Comparison of ENCODE assay signal across 21 mouse cellular contexts in genomic region chrX:99608284-99608692, GRCm38 (mm10).
DNase-seq lines count a peak whose midpoint lies in the region; ATAC-seq and TF ChIP-seq lines count a peak whose summit lies in the region.
"Had no signal": no experiment of that assay in that cellular context is flagged by ENCODE, and none has a peak within 500 bp of the region (broad histone marks: within the 10 kb centered on the region; RNA-seq: fewer than 3 reads in every experiment).

No protein-coding gene starts in this region.

- H3K27me3 ChIP-seq in forebrain, embryonic 10.5 days (ENCODE audit: poor library complexity, severe bottlenecking) = peaks cover 100% of the 10 kb centered on the region
- H3K27me3 ChIP-seq in forebrain, postnatal 0 days (ENCODE audit: insufficient read depth, low read length) = no peaks in the 10 kb centered on the region
- 0 out of 2 replicates have a peak, but pooled peaks cover 11% of the 10 kb centered on the region for H3K27me3 ChIP-seq in neural tube, embryonic 12.5 days (replicated peaks)
- H3K27me3 ChIP-seq in forebrain, embryonic 15.5 days = no peaks in the 10 kb centered on the region

- ATAC-seq in forebrain, postnatal 0 days = no peak
- ATAC-seq in neural tube, embryonic 12.5 days (ENCODE audit: low FRiP score, low read depth) = peak; percentile 66
- 0 out of 2 replicates have a peak, but pooled peaks have one; percentile 11 for ATAC-seq in forebrain, embryonic 15.5 days (replicated peaks)
- no peak for ATAC-seq in granulocyte monocyte progenitor cell, adult 5-6 weeks (replicated peaks; ENCODE audit: poor library complexity, severe bottlenecking)
- ATAC-seq: lung, postnatal 0 days had no signal

- H3K4me2 ChIP-seq in forebrain, postnatal 0 days (ENCODE audit: low read depth) = no peak overlapping the region
- H3K4me2 ChIP-seq in neural tube, embryonic 12.5 days (replicated peaks) = no peak overlapping the region
- no peak overlapping the region for H3K4me2 ChIP-seq in forebrain, embryonic 15.5 days (replicated peaks)
- H3K4me2 ChIP-seq: limb, embryonic 13.5 days; liver, embryonic 15.5 days had no signal

- no peak overlapping the region for H3K9ac ChIP-seq in forebrain, postnatal 0 days
- no peak overlapping the region for H3K9ac ChIP-seq in neural tube, embryonic 12.5 days
- H3K9ac ChIP-seq in forebrain, embryonic 15.5 days (replicated peaks) = no peak overlapping the region
- H3K9ac ChIP-seq: limb, embryonic 13.5 days; liver, embryonic 15.5 days had no signal

- H3K4me1 ChIP-seq in forebrain, embryonic 10.5 days = peaks cover 41% of the 10 kb centered on the region
- H3K4me1 ChIP-seq in forebrain, postnatal 0 days (ENCODE audit: insufficient read depth) = no peaks in the 10 kb centered on the region
- H3K4me1 ChIP-seq in neural tube, embryonic 12.5 days = peaks cover 7% of the 10 kb centered on the region; the same call in 1 of the 2 replicates
- no peaks in the 10 kb centered on the region for H3K4me1 ChIP-seq in forebrain, embryonic 15.5 days
- H3K4me1 ChIP-seq: heart, embryonic 10.5 days; liver, embryonic 15.5 days had no signal

- no peak for TF ChIP-seq CTCF in forebrain, postnatal 0 days (IDR thresholded peaks at IDR 0.05; ENCODE audit: low read depth)

- H3K27ac ChIP-seq in forebrain, embryonic 10.5 days = 0 out of 2 replicates have a peak overlapping the region, but pooled peaks have one; percentile 5
- H3K27ac ChIP-seq in forebrain, postnatal 0 days (ENCODE audit: low read depth, low read length) = no peak overlapping the region
- no peak overlapping the region for H3K27ac ChIP-seq in neural tube, embryonic 12.5 days
- H3K27ac ChIP-seq in forebrain, embryonic 15.5 days (replicated peaks) = no peak overlapping the region
- H3K27ac ChIP-seq: heart, embryonic 10.5 days; limb, embryonic 13.5 days; liver, embryonic 15.5 days had no signal

- no peaks in the 10 kb centered on the region for H3K36me3 ChIP-seq in forebrain, embryonic 10.5 days (replicated peaks)
- no peaks in the 10 kb centered on the region for H3K36me3 ChIP-seq in forebrain, postnatal 0 days (ENCODE audit: insufficient read depth)
- no peaks in the 10 kb centered on the region for H3K36me3 ChIP-seq in neural tube, embryonic 12.5 days
- no peaks in the 10 kb centered on the region for H3K36me3 ChIP-seq in forebrain, embryonic 15.5 days
- H3K36me3 ChIP-seq: heart, embryonic 10.5 days; limb, embryonic 13.5 days; liver, embryonic 15.5 days had no signal

- no peak overlapping the region for H3K4me3 ChIP-seq in forebrain, embryonic 10.5 days
- no peak overlapping the region for H3K4me3 ChIP-seq in forebrain, postnatal 0 days (ENCODE audit: low read depth, low read length)
- no peak overlapping the region for H3K4me3 ChIP-seq in neural tube, embryonic 12.5 days
- no peak overlapping the region for H3K4me3 ChIP-seq in forebrain, embryonic 15.5 days
- H3K4me3 ChIP-seq: heart, embryonic 10.5 days; limb, embryonic 13.5 days; liver, embryonic 15.5 days; myocyte had no signal

- DNase-seq in forebrain, embryonic 10.5 days (ENCODE audit: extremely low spot score, low spot score) = no peak
- DNase-seq in forebrain, postnatal 0 days = no peak
- no peak for DNase-seq in neural tube, embryonic 10.5 days (ENCODE audit: extremely low spot score, low spot score)
- DNase-seq in gastrocnemius, adult 8-10 months (ENCODE audit: low spot score in 2 of 2) = no peak
- DNase-seq in right cerebral cortex, postnatal 10 days (ENCODE audit: low spot score in 2 of 2) = no peak
- DNase-seq: adrenal gland, postnatal 36 days; cerebellum, adult 9-10 months; gastrocnemius, postnatal 14 days; heart, postnatal 14 days; kidney, adult 9 months; kidney, postnatal 4 days; right cerebral cortex, postnatal 4 days; thymus, postnatal 4 days had no signal

- WGBS in forebrain, embryonic 10.5 days = 52% methylated on average over 2 of the region's 2 CpGs
- WGBS in forebrain, postnatal 0 days = 39% methylated on average over 2 of the region's 2 CpGs
- WGBS in neural tube, embryonic 12.5 days = 35% methylated on average over 2 of the region's 2 CpGs
- WGBS in forebrain, embryonic 15.5 days = 29% methylated on average over 2 of the region's 2 CpGs

- H3K9me3 ChIP-seq in forebrain, embryonic 10.5 days = no peaks in the 10 kb centered on the region
- H3K9me3 ChIP-seq in forebrain, postnatal 0 days (ENCODE audit: low read length) = no peaks in the 10 kb centered on the region
- H3K9me3 ChIP-seq in neural tube, embryonic 12.5 days = no peaks in the 10 kb centered on the region
- H3K9me3 ChIP-seq in forebrain, embryonic 15.5 days = no peaks in the 10 kb centered on the region
- H3K9me3 ChIP-seq: heart, embryonic 10.5 days; limb, embryonic 13.5 days; liver, embryonic 15.5 days had no signal

Comparison
In these comparisons a context has a peak if more than half of its experiments do, and no peak if none do; other contexts are left out.
1. ATAC-seq: peak in neural tube, embryonic 12.5 days (single experiment) and forebrain, embryonic 15.5 days (single experiment); none in forebrain, postnatal 0 days (single experiment) and granulocyte monocyte progenitor cell, adult 5-6 weeks (single experiment).